Mouse (Mus musculus) cortical plate, adult 2 months (tissue): Measurements from ENCODE around the gene Ppa1.

ENCODE experiments used
- CTCF ChIP-seq: fragments of 200-500 bp; IDR thresholded peaks from 2 replicates; pipeline ENCODE4 v1.5.1; 2011; ENCODE audit warnings: mild to moderate bottlenecking, control low read depth, low read length; ENCODE audit not compliant: insufficient read depth; ENCODE audit errors: extremely low read depth
- POLR2A ChIP-seq: fragments of 200-500 bp; IDR thresholded peaks from 2 replicates; pipeline ENCODE4 v1.6.1; 2011; ENCODE audit warnings: mild to moderate bottlenecking, low read length, control low read depth; ENCODE audit not compliant: insufficient read depth; ENCODE audit errors: extremely low read depth

- TF ChIP-seq POLR2A (no peak), CTCF (no peak)
Measured at GRCm38 (mm10) chr10:61669896-61670295, 21.5 kb downstream of the Ppa1 start.
